Mouse (Mus musculus) intestine, embryonic 16.5 days (tissue): ENCODE measurements at regions not wholly inside any gene's neighbourhood (a gene's known extent, or its start where the extent isn't known, plus 50 kb on each side); places are given as distances from the start of the nearest gene placed in this dataset.
"Not testable (repeated sequence)": the region's sequence is repeated elsewhere in the genome, so short reads cannot be mapped to it uniquely, and the experiment has no call there.

ENCODE experiments used
- ATAC-seq: fragments of 200-750 bp; cut with Nextera tagmentation; 2 replicates; pipeline ENCODE4 v1.8.0; 2017; ENCODE audit warnings: moderate TSS enrichment, moderate library complexity
- H3K27ac ChIP-seq: fragments of 300-500 bp; sonication (generic); 2 replicates; pipeline ENCODE4 v1.5.1; 2014; ENCODE audit warnings: mild to moderate bottlenecking, low read length
- H3K27me3 ChIP-seq: fragments of 300-500 bp; sonication (generic); replicated peaks from 2 replicates; pipeline ENCODE4 v1.6.1; 2014; ENCODE audit warnings: low read length, control low read depth, mixed read lengths; ENCODE audit not compliant: control insufficient read depth, insufficient read depth
- H3K36me3 ChIP-seq: fragments of 300-500 bp; sonication (generic); 2 replicates; pipeline ENCODE4 v1.6.1; 2014; ENCODE audit warnings: low read length, control low read depth; ENCODE audit not compliant: control insufficient read depth, insufficient read depth
- H3K4me1 ChIP-seq: fragments of 300-500 bp; sonication (generic); 2 replicates; pipeline ENCODE4 v1.6.1; 2014; ENCODE audit warnings: low read length, control low read depth, mixed read lengths; ENCODE audit not compliant: control insufficient read depth, insufficient read depth
- H3K4me2 ChIP-seq: fragments of 300-500 bp; sonication (generic); 2 replicates; pipeline ENCODE4 v1.6.1; 2014; ENCODE audit warnings: low read depth, low read length, control low read depth
- H3K4me3 ChIP-seq: fragments of 300-500 bp; sonication (generic); 2 replicates; pipeline ENCODE4 v1.5.1; 2014; ENCODE audit warnings: mild to moderate bottlenecking, low read length
- H3K9ac ChIP-seq: fragments of 300-500 bp; sonication (generic); 2 replicates; pipeline ENCODE4 v1.6.1; 2014; ENCODE audit warnings: low read depth, low read length
- H3K9me3 ChIP-seq: fragments of 300-500 bp; sonication (generic); 2 replicates; pipeline ENCODE4 v1.6.1; 2016; ENCODE audit warnings: low read length, control low read depth; ENCODE audit not compliant: control insufficient read depth
- WGBS: fragments of 180-500 bp; shearing (Covaris S2); extraction: QIAGEN DNeasy Blood & Tissue Kit; methylation state at CpG from one replicate; pipeline ENCODE4 v1.1.7; 2014; 5-methylcytosine and 5-hydroxymethylcytosine counted together

- no peaks in the 10 kb centered on the region for H3K27me3 ChIP-seq
- no peak overlapping the region for H3K27ac ChIP-seq
- ATAC-seq = no peak
- H3K4me3 ChIP-seq = no peak overlapping the region
- H3K9me3 ChIP-seq = no peaks in the 10 kb centered on the region
- H3K9ac ChIP-seq = no peak overlapping the region
- no peak overlapping the region for H3K4me2 ChIP-seq
- no peaks in the 10 kb centered on the region for H3K36me3 ChIP-seq
- H3K4me1 ChIP-seq = no peaks in the 10 kb centered on the region
- 79% methylated on average over 4 of the region's 4 CpGs for WGBS
Measured at GRCm38 (mm10) chr1:117354624-117355023, 342.3 kb upstream of the Gm28363 start.

GRCm38 (mm10) chr1:117356418-117357194 lies 340.3 kb upstream of the Gm28363 start:
- no peak overlapping the region for H3K27ac ChIP-seq
- 65% methylated on average over 5 of the region's 5 CpGs for WGBS

GRCm38 (mm10) chr1:117364066-117364465 lies 332.9 kb upstream of the Gm28363 start:
- no peak overlapping the region for H3K27ac ChIP-seq
- no peak overlapping the region for H3K4me2 ChIP-seq
- no peaks in the 10 kb centered on the region for H3K27me3 ChIP-seq
- no peaks in the 10 kb centered on the region for H3K9me3 ChIP-seq
- no peak overlapping the region for H3K9ac ChIP-seq
- H3K4me3 ChIP-seq = no peak overlapping the region
- H3K36me3 ChIP-seq = no peaks in the 10 kb centered on the region
- ATAC-seq = no peak
- H3K4me1 ChIP-seq = no peaks in the 10 kb centered on the region

More at GRCm38 (mm10) chr1:117356418-117357194, 340.3 kb upstream of the Gm28363 start:
- no peaks in the 10 kb centered on the region for H3K36me3 ChIP-seq
- H3K4me3 ChIP-seq = no peak overlapping the region
- peak; percentile 63 for ATAC-seq
- H3K27me3 ChIP-seq = no peaks in the 10 kb centered on the region
- H3K9ac ChIP-seq = no peak overlapping the region
- H3K4me2 ChIP-seq = no peak overlapping the region
- H3K4me1 ChIP-seq = no peaks in the 10 kb centered on the region
- H3K9me3 ChIP-seq = no peaks in the 10 kb centered on the region

- no peak for ATAC-seq
- no peak overlapping the region for H3K27ac ChIP-seq
Measured at GRCm38 (mm10) chr1:117412349-117412748, 284.6 kb upstream of the Gm28363 start.

GRCm38 (mm10) chr1:117457736-117458135 lies 239.2 kb upstream of the Gm28363 start:
- Histone ChIP-seq H3K27ac (no peak overlapping the region), H3K36me3 (no peaks in the 10 kb centered on the region), H3K4me3 (no peak overlapping the region), H3K4me2 (no peak overlapping the region), H3K9ac (no peak overlapping the region), H3K4me1 (no peaks in the 10 kb centered on the region), H3K9me3 (no peaks in the 10 kb centered on the region), H3K27me3 (no peaks in the 10 kb centered on the region)
- 62% methylated on average over 2 of the region's 2 CpGs for WGBS
- ATAC-seq = no peak

More at GRCm38 (mm10) chr1:117412349-117412748, 284.6 kb upstream of the Gm28363 start:
- H3K4me3 ChIP-seq = no peak overlapping the region
- H3K27me3 ChIP-seq = no peaks in the 10 kb centered on the region
- H3K4me2 ChIP-seq = no peak overlapping the region
- no peak overlapping the region for H3K9ac ChIP-seq
- H3K36me3 ChIP-seq = no peaks in the 10 kb centered on the region
- H3K9me3 ChIP-seq = no peaks in the 10 kb centered on the region
- no peaks in the 10 kb centered on the region for H3K4me1 ChIP-seq

- H3K36me3 ChIP-seq, ATAC-seq: not testable (repeated sequence)
- WGBS = 68% methylated on average over 7 of the region's 7 CpGs
Measured at GRCm38 (mm10) chr1:117458156-117458850, 238.6 kb upstream of the Gm28363 start.

GRCm38 (mm10) chr1:117459126-117459525 lies 237.8 kb upstream of the Gm28363 start:
- not testable (repeated sequence) for H3K36me3 ChIP-seq, ATAC-seq, H3K4me1 ChIP-seq, H3K9ac ChIP-seq, H3K4me2 ChIP-seq, H3K9me3 ChIP-seq, H3K27ac ChIP-seq, H3K27me3 ChIP-seq, H3K4me3 ChIP-seq

More at GRCm38 (mm10) chr1:117458156-117458850, 238.6 kb upstream of the Gm28363 start:
- not testable (repeated sequence) for H3K4me3 ChIP-seq, H3K9ac ChIP-seq, H3K9me3 ChIP-seq, H3K27ac ChIP-seq, H3K27me3 ChIP-seq, H3K4me2 ChIP-seq, H3K4me1 ChIP-seq

- ATAC-seq = no peak
- Histone ChIP-seq H3K27me3 (no peaks in the 10 kb centered on the region), H3K36me3 (no peaks in the 10 kb centered on the region), H3K27ac (no peak overlapping the region), H3K4me2 (no peak overlapping the region), H3K4me1 (no peaks in the 10 kb centered on the region), H3K4me3 (no peak overlapping the region), H3K9ac (no peak overlapping the region), H3K9me3 (no peaks in the 10 kb centered on the region)
- 62% methylated on average over 3 of the region's 3 CpGs for WGBS
Measured at GRCm38 (mm10) chr1:117490176-117490575, 206.8 kb upstream of the Gm28363 start.

- no peak for ATAC-seq
Measured at GRCm38 (mm10) chr1:117497003-117497402, 199.9 kb upstream of the Gm28363 start.

More at GRCm38 (mm10) chr1:117497003-117497402, 199.9 kb upstream of the Gm28363 start:
- Histone ChIP-seq H3K4me1 (no peaks in the 10 kb centered on the region), H3K4me3 (no peak overlapping the region), H3K27me3 (no peaks in the 10 kb centered on the region), H3K4me2 (no peak overlapping the region), H3K36me3 (no peaks in the 10 kb centered on the region), H3K9ac (no peak overlapping the region), H3K27ac (no peak overlapping the region), H3K9me3 (no peaks in the 10 kb centered on the region)
